Mouse (Mus musculus) CH12F3 (cell line): ENCODE measurements at regions not wholly inside any gene's neighbourhood (a gene's known extent, or its start where the extent isn't known, plus 50 kb on each side); places are given as distances from the start of the nearest gene placed in this dataset.

ENCODE experiments used
- in situ Hi-C: fragments of 300-500 bp; cut with MboI; formaldehyde crosslinking; loops from 2 replicates; pipeline ENCODE4 v1.14.3; 2020; ENCODE audit warnings: low sequenced_read_pairs

- in situ Hi-C loops: no loop called here
Measured at GRCm38 (mm10) chr13:99782883-99783721, 117.8 kb downstream of the Cartpt start.

DNA sequence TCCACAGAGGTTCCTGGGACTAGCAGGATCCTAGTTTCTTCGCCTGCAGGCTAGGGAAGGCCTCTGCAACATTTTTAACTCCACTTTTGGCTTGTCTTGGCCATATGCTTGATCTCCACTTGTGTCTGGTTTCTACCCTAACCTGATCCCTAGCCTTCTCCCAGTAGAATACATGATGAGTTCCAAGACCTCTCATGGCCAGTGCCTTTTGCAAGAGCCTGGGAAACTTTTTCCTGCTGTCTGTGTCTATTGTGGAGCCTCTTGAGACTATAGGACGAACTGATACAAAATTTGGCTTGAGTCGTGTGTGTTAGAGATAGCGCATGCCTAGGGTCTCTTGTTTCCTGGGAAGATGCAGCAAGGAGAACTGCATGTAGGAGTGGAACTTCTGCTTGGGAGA is 119.3 kb downstream of the Cartpt start:
- in situ Hi-C loops: no loop called here

DNA sequence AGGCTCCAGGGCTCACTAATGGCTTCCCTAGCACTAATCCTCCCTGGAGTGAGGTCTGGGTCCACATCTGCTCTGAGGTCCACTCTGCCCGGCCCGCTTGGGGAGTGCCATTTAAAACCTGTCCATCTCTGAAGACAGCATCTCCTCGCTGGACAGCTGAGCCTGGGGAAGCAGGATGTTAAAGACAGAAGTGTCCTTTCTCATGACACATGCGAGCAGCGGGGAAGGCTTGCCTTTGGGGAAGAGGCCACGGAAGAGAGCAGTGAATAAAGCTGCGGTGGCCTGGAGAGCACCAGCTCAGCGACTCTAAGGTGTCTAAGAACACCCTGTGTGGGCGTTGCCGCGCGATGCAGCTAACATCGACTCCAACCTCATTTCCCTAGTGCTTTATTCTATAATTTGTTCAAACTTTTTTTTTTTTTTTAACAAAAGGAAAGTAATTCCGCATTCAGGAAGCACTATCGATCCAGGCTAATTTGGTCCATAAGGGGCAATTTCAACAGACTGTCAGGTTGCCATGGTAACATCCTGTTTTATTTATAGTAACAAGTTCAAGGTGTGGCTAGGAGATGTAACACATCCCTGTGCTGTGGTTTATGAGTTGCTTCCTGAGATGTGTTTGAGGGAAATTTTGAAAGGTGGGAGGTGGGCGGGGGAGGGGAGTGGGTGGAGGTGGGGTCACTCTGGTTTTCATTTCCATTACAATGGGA is 120.0 kb downstream of the Cartpt start:
- in situ Hi-C loops: no loop called here

- in situ Hi-C loops: no loop called here
Measured at GRCm38 (mm10) chr13:99778747-99779146, 122.1 kb downstream of the Cartpt start.

DNA sequence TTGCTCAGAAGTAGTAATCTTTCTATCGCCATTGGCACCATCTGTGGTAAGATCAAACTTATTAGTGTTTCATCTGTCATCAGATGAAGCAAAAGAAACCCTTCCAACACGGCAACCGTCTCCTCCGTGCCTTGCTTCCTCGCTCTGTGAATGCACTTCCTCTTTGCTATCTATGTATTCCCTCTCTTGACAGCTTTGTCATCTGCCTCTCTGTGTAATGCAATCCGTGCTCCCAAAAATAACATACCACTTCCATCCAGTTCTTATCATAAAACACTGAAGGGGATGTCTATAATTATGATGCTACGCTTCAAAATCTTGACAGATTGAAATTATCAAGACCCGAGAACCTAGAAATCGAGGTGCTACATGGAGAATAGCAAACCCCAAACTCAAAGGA is 123.2 kb downstream of the Cartpt start:
- in situ Hi-C loops: no loop called here

- in situ Hi-C loops: no loop called here
Measured at GRCm38 (mm10) chr13:99765965-99766364, 134.9 kb downstream of the Cartpt start.

GRCm38 (mm10) chr13:99764764-99765163 is 136.1 kb downstream of the Cartpt start:
- in situ Hi-C loops: no loop called here

DNA sequence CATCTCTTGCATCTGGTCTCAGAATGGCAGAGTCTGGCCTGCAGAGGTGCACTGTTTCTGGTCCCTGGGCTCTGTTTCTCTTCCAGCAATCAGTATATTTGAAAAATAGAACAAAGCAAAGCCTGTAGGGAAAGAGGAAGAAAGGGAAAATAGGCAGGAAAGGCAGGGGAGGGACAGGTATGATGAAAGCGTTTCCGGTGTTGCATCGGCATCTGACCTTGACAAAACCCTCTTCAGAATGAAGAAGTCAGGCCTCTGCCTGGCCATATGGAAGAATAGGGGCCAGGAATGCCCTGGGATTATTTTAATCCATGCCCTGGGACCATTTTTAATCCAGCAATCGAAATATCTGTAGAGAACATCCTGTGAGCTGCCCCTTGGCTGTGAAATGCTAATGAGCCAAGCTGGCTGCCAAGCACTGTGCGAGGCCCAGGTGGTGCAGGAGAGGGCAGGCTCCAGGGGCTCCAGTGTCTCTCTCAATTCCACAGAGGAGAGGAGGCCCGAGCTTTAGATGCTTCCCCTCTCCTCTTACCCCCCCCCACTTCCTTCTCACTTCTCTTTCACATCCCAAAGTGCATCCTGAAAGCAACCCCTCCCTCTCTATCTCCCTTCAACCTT is 136.7 kb downstream of the Cartpt start:
- in situ Hi-C loops: no loop called here

DNA sequence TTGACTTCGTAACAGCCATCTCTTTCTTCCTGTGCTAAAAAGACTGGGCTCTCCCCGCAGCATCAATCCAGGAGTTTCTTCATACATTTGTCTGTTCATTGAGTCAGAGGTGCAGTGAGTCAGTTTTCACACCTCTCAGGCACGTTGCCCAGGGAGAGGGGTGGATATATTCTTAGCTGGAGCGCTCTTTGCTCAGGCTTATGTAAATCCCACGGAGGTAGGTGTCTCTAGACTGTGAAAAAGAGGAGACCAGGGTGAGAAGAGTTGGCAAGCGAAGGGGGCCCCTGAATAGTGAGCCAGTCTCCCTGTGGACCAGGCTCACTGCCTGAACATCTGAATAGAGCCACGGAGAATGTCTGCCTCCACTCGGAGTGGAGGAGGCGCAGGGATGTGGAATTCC is 139.0 kb downstream of the Cartpt start:
- in situ Hi-C loops: no loop called here

GRCm38 (mm10) chr13:99761423-99761822 is 139.5 kb downstream of the Cartpt start:
- in situ Hi-C loops: no loop called here

GRCm38 (mm10) chr13:99760646-99761045 is 140.2 kb downstream of the Cartpt start:
- in situ Hi-C loops: no loop called here

DNA sequence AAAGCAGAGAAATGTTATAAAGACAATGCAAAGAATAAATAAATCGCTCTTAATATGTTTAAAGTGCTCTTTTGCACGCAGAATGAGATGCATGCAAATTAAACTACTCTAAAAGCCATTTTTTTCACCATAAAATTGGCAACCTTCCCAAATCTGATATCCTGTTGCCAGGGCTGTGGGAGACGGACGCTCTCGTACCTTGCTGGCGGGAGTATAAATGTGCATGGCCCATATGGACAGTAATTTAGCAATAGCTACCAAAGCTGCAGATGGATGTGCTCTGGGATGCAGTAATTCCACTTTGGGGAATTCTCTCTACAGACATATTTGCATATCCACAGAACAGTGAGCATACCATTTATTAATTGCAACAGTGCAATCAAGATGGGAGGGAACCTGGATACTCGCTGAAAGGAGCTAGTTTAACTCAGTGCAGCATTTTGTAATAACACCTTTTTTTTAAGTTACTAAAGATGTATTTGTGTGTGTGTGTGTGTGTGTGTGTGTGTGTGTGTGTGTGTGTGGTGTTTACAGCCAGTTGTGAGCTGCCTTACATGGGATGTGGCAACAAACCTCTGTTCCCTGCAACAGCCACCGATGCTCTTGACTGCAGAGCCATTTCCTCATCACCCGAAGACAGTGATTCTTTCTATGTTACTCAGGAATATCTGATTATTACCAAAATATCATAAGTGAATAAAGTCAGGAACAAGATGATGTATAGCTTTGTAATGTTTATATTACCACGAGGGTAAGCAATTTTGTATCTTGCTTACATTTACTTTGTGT is 141.4 kb downstream of the Cartpt start:
- in situ Hi-C loops: no loop called here

GRCm38 (mm10) chr13:99754701-99755100 is 146.2 kb downstream of the Cartpt start:
- in situ Hi-C loops: no loop called here

GRCm38 (mm10) chr13:99754251-99754652 is 146.6 kb downstream of the Cartpt start:
- in situ Hi-C loops: no loop called here

DNA sequence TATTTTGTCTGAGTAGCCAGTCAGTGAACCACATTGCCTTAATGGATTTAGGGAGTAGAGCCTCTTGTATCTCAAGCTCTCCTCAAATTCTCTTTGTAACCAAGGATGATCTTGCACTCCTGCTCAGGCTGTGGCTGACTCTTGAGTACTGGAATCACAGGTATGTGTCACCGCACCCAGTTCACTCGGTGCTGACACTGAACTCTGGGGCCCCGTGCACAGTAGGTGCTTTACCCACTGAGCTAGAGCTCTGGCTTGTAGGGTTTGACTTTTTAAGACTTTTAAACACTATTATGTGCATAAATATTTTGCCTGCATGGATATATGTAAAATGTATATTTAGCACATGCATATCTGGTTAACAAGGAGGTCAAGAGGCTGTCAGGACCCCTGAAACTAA is 147.4 kb downstream of the Cartpt start:
- in situ Hi-C loops: no loop called here

DNA sequence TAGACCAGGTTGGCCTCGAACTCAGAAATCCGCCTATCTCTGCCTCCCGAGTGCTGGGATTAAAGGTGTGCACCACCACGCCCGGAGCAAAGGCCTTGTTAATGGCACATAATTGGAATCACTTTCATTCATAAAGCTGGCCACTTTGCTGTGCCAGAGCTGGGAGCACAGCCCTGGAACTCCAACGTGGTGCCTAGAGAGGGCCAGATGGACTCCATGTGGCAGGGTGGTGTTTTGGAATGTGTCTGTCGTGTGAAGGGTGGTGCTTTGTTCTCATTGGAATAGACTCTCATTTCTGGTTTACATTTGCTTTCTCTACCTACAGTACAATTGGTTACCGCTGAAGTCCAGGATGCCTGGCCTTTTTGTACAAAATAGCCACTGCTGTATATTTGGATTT is 150.2 kb downstream of the Cartpt start:
- in situ Hi-C loops: no loop called here

GRCm38 (mm10) chr13:99749342-99749741 is 151.5 kb downstream of the Cartpt start:
- in situ Hi-C loops: no loop called here

DNA sequence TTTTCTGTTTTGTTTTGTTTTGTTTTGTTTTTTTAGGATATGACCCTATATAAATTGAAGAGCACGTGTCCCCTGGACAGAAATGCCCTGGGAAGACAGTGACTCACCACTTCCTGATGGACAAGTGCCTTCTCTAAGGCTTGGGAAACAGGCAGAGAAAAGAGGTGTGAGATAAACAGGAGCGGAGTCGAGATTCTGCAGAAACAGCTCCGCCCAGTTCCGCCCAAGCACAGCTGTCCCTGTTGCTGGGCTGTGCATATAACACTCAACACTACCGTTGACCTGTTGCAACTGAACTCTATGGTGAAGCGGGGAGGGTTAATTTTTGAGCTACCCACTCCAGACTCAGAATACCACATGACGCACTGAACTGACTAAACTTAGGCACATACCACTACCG is 152.8 kb downstream of the Cartpt start:
- in situ Hi-C loops: no loop called here

GRCm38 (mm10) chr13:99745526-99745925 is 155.4 kb downstream of the Cartpt start:
- in situ Hi-C loops: no loop called here

- in situ Hi-C loops: no loop called here
Measured at GRCm38 (mm10) chr13:99744790-99745120, 156.1 kb downstream of the Cartpt start.
